Mouse (Mus musculus) liver, embryonic 13.5 days (tissue): ENCODE results near the gene Traf1. TPM values are rescaled to one million over a fixed set of nuclear protein-coding genes. Genes with fewer than 3 reads are reported as not detected.

Source experiments
- ATAC-seq: fragments of 200-750 bp; cut with Nextera tagmentation; 2 replicates; pipeline ENCODE4 v1.8.0; 2017; ENCODE audit warnings: low read depth, mild to moderate bottlenecking, moderate number of reproducible peaks, moderate library complexity
- DNase-seq: peaks from one replicate; pipeline ENCODE4 v3.0.0; 2022
- H3K27ac ChIP-seq: fragments of 300-500 bp; sonication (generic); 2 replicates; pipeline ENCODE4 v1.5.1; 2015; ENCODE audit warnings: moderate library complexity, mild to moderate bottlenecking, inconsistent platforms
- H3K27me3 ChIP-seq: fragments of 300-500 bp; sonication (generic); 2 replicates; pipeline ENCODE4 v1.6.1; 2015; ENCODE audit warnings: mild to moderate bottlenecking, inconsistent platforms
- H3K36me3 ChIP-seq: fragments of 300-500 bp; sonication (generic); 2 replicates; pipeline ENCODE4 v1.6.1; 2015; ENCODE audit warnings: mild to moderate bottlenecking, inconsistent platforms
- H3K4me1 ChIP-seq: fragments of 300-500 bp; sonication (generic); replicated peaks from 2 replicates; pipeline ENCODE4 v1.6.1; 2015; ENCODE audit warnings: inconsistent platforms
- H3K4me2 ChIP-seq: fragments of 300-500 bp; sonication (generic); 2 replicates; pipeline ENCODE4 v1.6.1; 2015; ENCODE audit warnings: inconsistent platforms, mild to moderate bottlenecking, moderate library complexity
- H3K4me3 ChIP-seq: fragments of 300-500 bp; sonication (generic); replicated peaks from 2 replicates; pipeline ENCODE4 v1.5.1; 2015; ENCODE audit warnings: mild to moderate bottlenecking, inconsistent platforms
- H3K9ac ChIP-seq: fragments of 300-500 bp; sonication (generic); 2 replicates; pipeline ENCODE4 v1.6.1; 2015; ENCODE audit warnings: mild to moderate bottlenecking, inconsistent platforms
- H3K9me3 ChIP-seq: fragments of 300-500 bp; sonication (generic); replicated peaks from 2 replicates; pipeline ENCODE4 v1.6.1; 2016; ENCODE audit warnings: inconsistent platforms
- WGBS: fragments of 180-500 bp; shearing (Covaris S2); methylation state at CpG from one replicate; pipeline ENCODE4 v1.1.7; 2015; ENCODE audit not compliant: insufficient replicate concordance; 5-methylcytosine and 5-hydroxymethylcytosine counted together
- polyA plus RNA-seq: library from polyadenylated mRNA; unstranded; fragments of >200 nt; fragmentation: Nextera tagmentation; extraction: Ambion mirVana; gene quantifications from 2 replicates; pipeline ENCODE4 v1.2.1, GENCODE M21; 2015

Gene Traf1
- polyA plus RNA-seq, 1 experiment from 2014 or later, result 0.14 TPM

DNA sequence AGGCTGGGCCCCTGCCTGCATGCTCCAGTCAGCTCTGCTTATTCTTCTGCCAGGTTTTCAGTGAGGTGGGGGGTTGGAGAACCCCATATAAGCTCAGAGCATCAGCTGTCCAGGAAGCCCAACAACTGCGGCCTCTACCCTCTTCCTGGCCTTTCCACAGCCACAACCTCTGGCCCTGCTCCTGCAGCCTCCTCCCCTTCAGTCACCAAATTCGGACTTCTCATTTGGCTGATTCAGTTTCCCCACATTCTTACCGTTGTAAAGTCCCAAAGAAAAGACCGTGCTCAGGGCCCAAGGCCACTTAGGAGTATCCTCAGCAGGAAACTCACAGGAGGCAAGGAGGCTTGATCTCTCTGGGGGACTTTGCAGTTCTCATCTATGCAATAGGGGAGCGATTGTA lies 4.6 kb downstream of the Traf1 start:
- no peak for DNase-seq
- H3K9ac ChIP-seq, result no peak overlapping the region
- WGBS, result 43% methylated on average over 5 of the region's 5 CpGs
- 0 out of 2 replicates have a peak, but pooled peaks cover 3% of the 10 kb centered on the region for H3K4me1 ChIP-seq
- H3K27me3 ChIP-seq, result peaks cover 14% of the 10 kb centered on the region
- no peak overlapping the region for H3K4me2 ChIP-seq
- H3K4me3 ChIP-seq, result no peak overlapping the region
- H3K9me3 ChIP-seq, result no peaks in the 10 kb centered on the region
- H3K27ac ChIP-seq, result no peak overlapping the region
- ATAC-seq, result no peak
- no peaks in the 10 kb centered on the region for H3K36me3 ChIP-seq

DNA sequence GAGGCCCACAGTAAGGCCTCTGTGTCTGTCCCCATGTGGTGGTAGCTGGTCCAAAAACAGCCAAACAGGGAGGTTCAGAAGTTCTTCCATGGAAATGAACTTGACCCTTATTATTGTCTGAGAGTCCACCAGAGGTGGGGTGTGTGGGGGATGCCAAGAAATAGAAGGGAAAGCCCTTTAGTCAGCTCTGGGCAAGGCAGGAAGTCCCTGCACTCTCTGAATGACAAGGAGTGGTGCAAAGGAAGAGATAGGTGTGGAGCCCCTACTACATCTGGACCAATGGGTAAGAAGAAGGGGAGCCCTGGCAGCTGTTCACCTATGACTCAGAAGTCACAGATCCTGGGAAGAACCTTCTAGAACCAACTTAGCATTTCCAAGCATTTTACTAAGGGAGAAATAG lies 7.2 kb downstream of the Traf1 start:
- Histone ChIP-seq H3K4me3 (no peak overlapping the region), H3K27ac (no peak overlapping the region), H3K27me3 (no peaks in the 10 kb centered on the region), H3K4me1 (no peaks in the 10 kb centered on the region), H3K9me3 (no peaks in the 10 kb centered on the region), H3K9ac (no peak overlapping the region), H3K4me2 (no peak overlapping the region), H3K36me3 (no peaks in the 10 kb centered on the region)
- ATAC-seq (no peak), DNase-seq (no peak)

- WGBS, result 50% methylated on average over 2 of the region's 2 CpGs
- no peaks in the 10 kb centered on the region for H3K36me3 ChIP-seq
- H3K27ac ChIP-seq, result no peak overlapping the region
- H3K4me3 ChIP-seq, result no peak overlapping the region
- H3K4me1 ChIP-seq, result no peaks in the 10 kb centered on the region
- no peak overlapping the region for H3K4me2 ChIP-seq
- no peaks in the 10 kb centered on the region for H3K27me3 ChIP-seq
- H3K9me3 ChIP-seq, result no peaks in the 10 kb centered on the region
- no peak overlapping the region for H3K9ac ChIP-seq
- DNase-seq (no peak), ATAC-seq (no peak)
Observed at GRCm38 (mm10) chr2:34953547-34954116, 7.9 kb downstream of the Traf1 start.

GRCm38 (mm10) chr2:34953018-34953417 lies 8.6 kb downstream of the Traf1 start:
- H3K9ac ChIP-seq, result no peak overlapping the region
- H3K27ac ChIP-seq, result no peak overlapping the region
- ATAC-seq, result no peak
- H3K4me1 ChIP-seq, result no peaks in the 10 kb centered on the region
- H3K27me3 ChIP-seq, result peaks cover 4% of the 10 kb centered on the region; the same call in 1 of the 2 replicates
- no peaks in the 10 kb centered on the region for H3K9me3 ChIP-seq
- H3K36me3 ChIP-seq, result no peaks in the 10 kb centered on the region
- H3K4me2 ChIP-seq, result no peak overlapping the region
- WGBS, result 26% methylated on average over 4 of the region's 4 CpGs
- DNase-seq, result no peak
- H3K4me3 ChIP-seq, result no peak overlapping the region

DNA sequence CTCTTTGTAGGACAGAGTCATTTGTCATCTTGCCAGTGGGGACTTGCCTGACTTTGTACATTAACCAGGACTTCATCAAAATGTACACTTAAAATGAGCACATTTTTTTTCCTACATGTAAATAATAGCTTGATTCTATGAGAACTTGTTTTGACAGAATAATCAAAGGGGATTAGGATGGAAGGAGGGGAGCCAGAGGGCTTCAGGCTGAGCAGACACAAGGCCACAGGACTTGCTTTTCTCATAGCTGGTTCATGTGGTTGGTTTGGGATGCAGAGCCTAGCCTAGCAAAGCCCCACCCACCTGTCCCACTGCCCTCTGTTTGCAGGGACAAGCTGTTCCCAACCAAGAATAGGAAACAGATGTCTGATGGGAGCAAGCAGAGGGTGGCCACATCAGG lies 10.1 kb downstream of the Traf1 start:
- Histone ChIP-seq H3K9ac (no peak overlapping the region), H3K4me1 (no peaks in the 10 kb centered on the region), H3K4me2 (no peak overlapping the region), H3K27me3 (peaks cover 6% of the 10 kb centered on the region; the same call in 1 of the 2 replicates), H3K4me3 (no peak overlapping the region), H3K36me3 (no peaks in the 10 kb centered on the region), H3K27ac (no peak overlapping the region), H3K9me3 (no peaks in the 10 kb centered on the region)
- ATAC-seq, result no peak
- DNase-seq, result no peak

DNA sequence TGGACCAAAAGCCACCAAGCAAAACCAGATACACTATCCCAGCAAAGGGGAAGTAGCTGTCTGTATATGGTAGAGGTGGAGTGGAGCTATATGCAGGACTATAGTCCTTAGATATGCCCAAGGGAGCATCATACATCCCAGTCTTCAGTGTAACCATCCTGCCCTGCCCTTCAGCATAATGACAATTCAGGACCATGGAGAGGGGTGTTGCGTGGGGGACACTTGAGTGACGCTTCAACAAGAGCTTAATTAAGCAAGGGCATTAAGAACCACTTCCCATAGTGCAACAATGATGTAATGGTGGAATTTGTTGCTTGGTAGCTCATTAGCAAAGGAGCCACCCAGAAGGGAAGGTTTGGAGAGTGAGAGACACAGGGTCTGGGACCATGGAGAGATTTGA lies 12.9 kb downstream of the Traf1 start:
- WGBS, result 26% methylated on average over 2 of the region's 2 CpGs
- ATAC-seq, result no peak

DNA sequence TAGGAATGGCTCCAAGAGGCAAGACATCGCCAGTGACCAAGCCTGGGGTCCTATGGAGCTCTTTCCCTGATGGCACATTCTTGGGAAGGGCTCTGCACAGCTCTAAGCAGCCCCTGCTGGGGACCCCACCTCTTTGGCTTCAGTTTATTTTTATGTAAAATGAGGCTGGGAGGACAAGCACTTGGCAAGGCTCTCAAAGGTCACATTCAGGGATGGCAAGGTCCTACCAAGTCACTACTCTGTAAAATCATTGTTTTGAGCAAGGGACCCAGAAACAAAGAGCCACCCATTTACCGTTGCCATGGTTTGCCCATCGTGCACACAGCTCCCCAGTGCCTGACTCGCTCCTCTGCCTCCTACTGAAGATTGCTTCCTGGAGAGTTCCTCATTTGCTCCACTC lies 15.5 kb downstream of the Traf1 start:
- Histone ChIP-seq H3K9ac (no peak overlapping the region), H3K4me1 (peaks cover 7% of the 10 kb centered on the region; the same call in 1 of the 2 replicates), H3K4me3 (no peak overlapping the region), H3K27me3 (peaks cover 9% of the 10 kb centered on the region; the same call in 1 of the 2 replicates), H3K4me2 (no peak overlapping the region), H3K27ac (no peak overlapping the region), H3K36me3 (no peaks in the 10 kb centered on the region), H3K9me3 (no peaks in the 10 kb centered on the region)
- ATAC-seq, result no peak
- no peak for DNase-seq
- 39% methylated on average over 4 of the region's 4 CpGs for WGBS

More for the DNA sequence above, 12.9 kb downstream of the Traf1 start:
- Histone ChIP-seq H3K4me1 (peaks cover 7% of the 10 kb centered on the region; the same call in 1 of the 2 replicates), H3K9ac (no peak overlapping the region), H3K36me3 (no peaks in the 10 kb centered on the region), H3K27me3 (peaks cover 6% of the 10 kb centered on the region; the same call in 1 of the 2 replicates), H3K4me3 (no peak overlapping the region), H3K27ac (no peak overlapping the region), H3K4me2 (no peak overlapping the region), H3K9me3 (no peaks in the 10 kb centered on the region)
- DNase-seq, result no peak

GRCm38 (mm10) chr2:34945580-34945979 lies 16.0 kb downstream of the Traf1 start:
- no peak overlapping the region for H3K4me3 ChIP-seq
- H3K9me3 ChIP-seq, result no peaks in the 10 kb centered on the region
- H3K27ac ChIP-seq, result no peak overlapping the region
- 60% methylated on average over 4 of the region's 4 CpGs for WGBS
- ATAC-seq (no peak), DNase-seq (no peak)
- no peak overlapping the region for H3K4me2 ChIP-seq
- H3K9ac ChIP-seq, result no peak overlapping the region
- H3K4me1 ChIP-seq, result peaks cover 7% of the 10 kb centered on the region; the same call in 1 of the 2 replicates
- peaks cover 11% of the 10 kb centered on the region; the same call in 1 of the 2 replicates for H3K27me3 ChIP-seq
- H3K36me3 ChIP-seq, result no peaks in the 10 kb centered on the region

GRCm38 (mm10) chr2:34944761-34945160 lies 16.8 kb downstream of the Traf1 start:
- Histone ChIP-seq H3K27ac (no peak overlapping the region), H3K9me3 (no peaks in the 10 kb centered on the region), H3K4me1 (peaks cover 7% of the 10 kb centered on the region; the same call in 1 of the 2 replicates), H3K4me3 (no peak overlapping the region), H3K27me3 (peaks cover 11% of the 10 kb centered on the region; the same call in 1 of the 2 replicates), H3K36me3 (no peaks in the 10 kb centered on the region), H3K4me2 (peak overlapping the region; percentile 31), H3K9ac (no peak overlapping the region)
- 9% methylated on average over 8 of the region's 8 CpGs for WGBS
- DNase-seq (peak; percentile 22), ATAC-seq (no peak)

DNA sequence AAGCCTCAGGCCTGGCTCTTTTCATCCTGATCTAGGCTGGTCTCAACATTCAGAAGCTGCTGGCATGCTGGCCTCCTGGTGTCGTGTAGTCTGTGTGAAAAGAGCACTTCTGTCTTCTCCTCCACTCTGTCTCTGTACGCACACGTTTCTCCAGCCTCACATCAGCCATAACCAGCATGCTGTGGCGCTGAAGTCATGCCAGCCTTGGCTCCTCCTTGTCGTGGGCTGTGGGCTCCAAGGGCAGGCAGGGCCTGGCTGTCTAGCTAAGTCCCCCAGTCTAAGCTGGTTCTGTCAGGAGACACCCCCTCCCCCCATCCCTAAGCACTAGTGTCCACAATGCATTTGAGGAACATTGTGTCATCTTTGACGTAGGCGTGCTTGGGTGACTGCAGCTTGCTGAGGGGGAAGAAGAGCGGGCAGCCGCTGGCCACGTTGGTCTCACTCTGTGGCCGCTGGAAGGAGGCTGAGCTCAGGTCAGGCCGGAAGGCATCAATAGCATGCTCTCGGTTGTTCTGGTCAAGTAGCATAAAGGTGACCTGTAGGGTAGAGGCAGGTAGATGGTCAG lies 17.9 kb downstream of the Traf1 start:
- no peak overlapping the region for H3K27ac ChIP-seq
- 66% methylated on average over 13 of the region's 13 CpGs for WGBS
- no peak overlapping the region for H3K4me3 ChIP-seq
- H3K9me3 ChIP-seq, result no peaks in the 10 kb centered on the region
- no peaks in the 10 kb centered on the region for H3K36me3 ChIP-seq
- H3K27me3 ChIP-seq, result peaks cover 11% of the 10 kb centered on the region; the same call in 1 of the 2 replicates
- no peak overlapping the region for H3K4me2 ChIP-seq
- ATAC-seq, result no peak
- no peak overlapping the region for H3K9ac ChIP-seq
- peaks cover 7% of the 10 kb centered on the region; the same call in 1 of the 2 replicates for H3K4me1 ChIP-seq
- DNase-seq, result no peak

DNA sequence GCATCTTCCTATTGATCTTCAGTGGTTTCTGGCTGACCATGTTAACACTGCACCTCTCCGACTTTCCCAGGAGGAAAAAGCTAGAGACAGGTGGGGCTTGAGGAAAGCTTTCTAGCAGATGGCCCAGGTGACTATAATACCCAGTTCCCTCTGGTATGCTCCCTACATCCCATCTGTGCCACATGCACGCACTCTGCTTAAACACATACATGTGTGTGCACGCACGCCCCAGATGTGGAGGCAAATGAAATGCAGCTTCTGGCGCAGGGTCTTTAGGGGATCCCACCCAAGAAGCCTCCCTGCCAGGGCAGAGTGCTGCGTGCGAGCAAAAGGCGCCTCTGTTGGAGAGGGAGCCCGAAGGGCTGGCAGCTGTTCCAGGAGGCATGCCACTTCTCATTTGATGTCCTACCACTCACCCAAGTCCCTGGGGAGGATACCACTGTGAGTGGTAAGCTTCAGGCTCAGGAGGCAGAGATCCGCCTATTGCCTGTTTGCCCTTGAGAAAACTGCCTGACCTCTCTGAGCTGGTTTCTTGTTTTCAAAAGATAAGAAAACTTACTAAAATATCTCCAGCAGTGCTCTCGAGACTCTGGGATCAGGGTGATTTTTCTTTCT lies 20.4 kb downstream of the Traf1 start:
- DNase-seq, result no peak
- no peak overlapping the region for H3K9ac ChIP-seq
- no peak for ATAC-seq
- peaks cover 7% of the 10 kb centered on the region; the same call in 1 of the 2 replicates for H3K4me1 ChIP-seq
- no peak overlapping the region for H3K4me2 ChIP-seq
- H3K27me3 ChIP-seq, result peaks cover 12% of the 10 kb centered on the region; the same call in 1 of the 2 replicates
- H3K9me3 ChIP-seq, result no peaks in the 10 kb centered on the region
- no peak overlapping the region for H3K27ac ChIP-seq
- no peaks in the 10 kb centered on the region for H3K36me3 ChIP-seq
- 62% methylated on average over 11 of the region's 11 CpGs for WGBS
- no peak overlapping the region for H3K4me3 ChIP-seq
